Mouse (Mus musculus) left cerebral cortex, adult 18-20 months (tissue): Measurements from ENCODE around the gene Pom121l2. TPM values are rescaled to one million over a fixed set of nuclear protein-coding genes. Genes with fewer than 3 reads are reported as not detected.
A peak's percentile ranks its signal among the peaks of the same experiment; 100 is the strongest.

Experiments used
- DNase-seq, 2 experiments: peaks; one replicate each; pipeline ENCODE4 v3.0.0; 2021 to 2022; ENCODE audit warnings: low spot score in 2 of 2, mixed read lengths in 1 of 2
- total RNA-seq, 2 experiments: library from RNA; stranded (reverse); gene quantifications; 2 replicates each; pipeline ENCODE4 v1.2.3; 2021

Pom121l2 gene
- total RNA-seq, 2 experiments from 2014 or later = not detected

DNA sequence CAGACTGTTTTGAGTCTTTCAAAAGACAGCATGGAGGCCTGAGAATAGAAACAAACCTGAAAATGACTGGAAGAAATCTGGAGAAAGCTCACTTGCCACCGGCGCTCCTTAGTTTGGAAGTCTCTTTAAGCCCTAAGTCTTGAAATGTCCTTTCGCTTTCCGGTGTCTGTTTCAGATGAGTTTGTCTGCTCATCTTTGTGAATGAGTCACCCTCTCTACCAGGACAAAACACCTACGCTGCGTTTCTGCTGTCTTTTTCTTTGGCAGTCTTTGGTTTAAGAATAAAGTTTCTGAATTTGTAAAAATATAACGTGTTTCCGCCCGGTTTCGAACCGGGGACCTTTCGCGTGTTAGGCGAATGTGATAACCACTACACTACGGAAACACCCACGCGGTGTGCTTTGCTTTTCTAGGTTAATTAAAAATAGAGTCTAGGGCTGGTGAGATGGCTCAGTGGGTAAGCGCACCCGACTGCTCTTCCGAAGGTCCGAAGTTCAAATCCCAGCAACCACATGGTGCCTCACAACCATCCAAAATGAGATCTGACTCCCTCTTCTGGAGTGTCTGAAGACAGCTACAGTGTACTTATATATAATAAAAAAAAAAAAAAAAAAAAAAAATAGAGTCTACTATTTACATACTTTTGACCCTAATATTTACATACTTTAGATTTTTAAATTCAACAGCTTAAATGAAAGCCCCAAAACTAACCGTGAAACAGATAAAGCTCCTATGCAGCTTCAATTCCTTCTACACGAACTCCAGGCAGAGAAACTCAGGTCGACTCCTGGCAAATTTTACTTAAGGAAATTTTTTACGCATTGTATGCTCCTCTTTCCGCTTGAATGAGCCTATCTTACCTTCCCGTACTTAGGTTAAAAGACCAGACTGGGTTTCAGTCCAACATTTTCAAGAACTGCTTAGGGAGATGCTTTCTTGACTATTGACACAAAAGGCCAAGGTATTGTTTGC, 34.8 kb downstream of the Pom121l2 start:
- peak; percentile 50 to 60 for DNase-seq

DNA sequence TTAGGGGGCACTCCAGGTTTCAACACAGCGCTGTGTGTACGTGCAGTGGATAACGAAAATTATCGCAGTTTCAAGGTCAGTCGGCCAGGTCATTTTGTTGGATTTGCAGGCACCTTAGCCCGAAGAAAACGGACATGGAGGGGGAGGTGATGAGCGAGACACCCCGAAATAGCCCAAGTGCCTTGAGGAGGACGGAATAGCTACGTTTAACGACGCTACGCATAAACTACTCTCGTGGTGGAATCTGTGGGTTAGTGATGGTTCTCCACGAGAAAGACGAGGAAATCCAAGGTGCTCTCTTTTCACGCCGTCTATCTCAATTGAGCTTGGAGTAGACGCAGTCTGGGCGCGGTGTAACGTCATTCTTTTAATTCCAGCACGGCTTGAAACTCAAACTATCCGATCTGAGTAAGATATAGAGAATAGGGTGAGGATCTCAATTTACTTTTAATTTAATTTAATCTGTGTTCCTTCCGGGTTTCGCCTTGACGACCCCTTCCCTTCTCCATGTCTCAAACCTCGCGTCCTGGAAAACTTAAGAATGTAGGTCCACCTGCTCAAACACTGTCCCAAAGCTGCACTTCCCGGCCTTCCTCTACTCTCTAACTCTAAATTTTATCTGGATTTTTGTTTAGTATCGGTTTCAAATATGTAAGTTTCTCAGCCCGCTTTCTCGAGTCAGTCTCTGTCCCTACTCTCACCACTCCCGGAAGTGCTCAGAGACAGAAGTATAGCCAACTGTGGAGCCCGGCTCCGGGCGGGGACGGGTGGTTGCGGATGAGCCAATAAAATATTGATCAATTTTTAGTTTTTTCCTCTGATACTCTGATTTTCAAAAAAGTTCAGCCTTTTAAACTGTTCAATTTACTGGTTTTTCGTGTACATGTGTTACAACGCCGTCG, 39.2 kb downstream of the Pom121l2 start:
- DNase-seq = no peak

DNA sequence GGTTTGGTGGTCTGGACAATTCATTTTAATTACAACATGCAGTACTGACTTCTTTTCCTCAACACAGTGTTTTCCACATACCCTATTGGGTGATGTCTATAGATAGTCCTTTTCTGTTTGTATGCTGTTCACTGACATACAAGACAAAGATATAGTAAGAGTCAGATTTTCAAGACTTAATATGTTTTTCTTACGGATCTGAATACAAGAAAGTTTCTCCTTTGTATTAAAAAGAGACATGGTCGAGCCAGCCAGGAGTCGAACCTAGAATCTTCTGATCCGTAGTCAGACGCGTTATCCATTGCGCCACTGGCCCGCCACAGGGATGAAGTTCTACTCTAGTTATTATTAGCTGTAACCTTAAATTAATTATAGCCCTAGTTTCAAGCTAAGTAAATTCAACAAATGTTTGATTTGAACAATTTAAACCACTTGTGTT, 39.9 kb downstream of the Pom121l2 start:
- no peak for DNase-seq

DNA sequence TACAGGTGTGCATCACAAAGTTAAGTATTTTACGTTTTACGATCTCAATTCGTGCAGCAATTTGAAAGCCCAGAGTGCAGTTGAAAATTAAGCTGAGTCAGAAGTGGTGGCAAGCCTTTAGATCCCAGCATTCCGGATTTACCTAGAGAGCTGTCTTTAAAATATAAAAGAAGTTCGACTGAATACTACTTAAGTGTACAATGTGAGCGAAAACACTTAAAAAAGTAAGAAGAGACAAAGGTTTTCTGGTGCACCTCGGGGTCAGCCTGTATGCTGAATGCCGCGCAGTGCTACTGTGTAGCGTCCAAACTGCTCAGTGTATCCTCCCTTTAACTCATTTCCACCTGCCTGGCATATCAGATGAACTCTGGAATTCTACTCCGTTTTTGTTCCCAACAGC, 40.6 kb downstream of the Pom121l2 start:
- DNase-seq = no peak

DNA sequence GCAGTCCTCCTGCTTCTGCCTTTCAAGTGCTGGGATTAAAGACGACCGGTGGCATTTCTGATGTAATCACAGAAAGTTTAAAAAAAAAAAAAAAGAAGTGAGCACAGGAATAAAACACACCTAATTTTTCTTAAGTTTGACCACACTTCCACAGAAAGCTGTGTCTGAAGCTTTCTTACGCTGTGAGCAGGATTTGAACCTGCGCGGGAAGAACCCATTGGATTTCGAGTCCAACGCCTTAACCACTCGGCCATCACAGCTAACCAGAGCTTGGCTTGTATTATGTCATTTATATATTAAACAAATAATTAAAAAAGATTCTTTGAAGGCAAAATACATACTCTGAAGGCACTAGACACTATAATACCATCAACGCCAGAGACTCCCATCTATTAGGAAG, 41.2 kb downstream of the Pom121l2 start:
- DNase-seq = peak; percentile 47 to 68

DNA sequence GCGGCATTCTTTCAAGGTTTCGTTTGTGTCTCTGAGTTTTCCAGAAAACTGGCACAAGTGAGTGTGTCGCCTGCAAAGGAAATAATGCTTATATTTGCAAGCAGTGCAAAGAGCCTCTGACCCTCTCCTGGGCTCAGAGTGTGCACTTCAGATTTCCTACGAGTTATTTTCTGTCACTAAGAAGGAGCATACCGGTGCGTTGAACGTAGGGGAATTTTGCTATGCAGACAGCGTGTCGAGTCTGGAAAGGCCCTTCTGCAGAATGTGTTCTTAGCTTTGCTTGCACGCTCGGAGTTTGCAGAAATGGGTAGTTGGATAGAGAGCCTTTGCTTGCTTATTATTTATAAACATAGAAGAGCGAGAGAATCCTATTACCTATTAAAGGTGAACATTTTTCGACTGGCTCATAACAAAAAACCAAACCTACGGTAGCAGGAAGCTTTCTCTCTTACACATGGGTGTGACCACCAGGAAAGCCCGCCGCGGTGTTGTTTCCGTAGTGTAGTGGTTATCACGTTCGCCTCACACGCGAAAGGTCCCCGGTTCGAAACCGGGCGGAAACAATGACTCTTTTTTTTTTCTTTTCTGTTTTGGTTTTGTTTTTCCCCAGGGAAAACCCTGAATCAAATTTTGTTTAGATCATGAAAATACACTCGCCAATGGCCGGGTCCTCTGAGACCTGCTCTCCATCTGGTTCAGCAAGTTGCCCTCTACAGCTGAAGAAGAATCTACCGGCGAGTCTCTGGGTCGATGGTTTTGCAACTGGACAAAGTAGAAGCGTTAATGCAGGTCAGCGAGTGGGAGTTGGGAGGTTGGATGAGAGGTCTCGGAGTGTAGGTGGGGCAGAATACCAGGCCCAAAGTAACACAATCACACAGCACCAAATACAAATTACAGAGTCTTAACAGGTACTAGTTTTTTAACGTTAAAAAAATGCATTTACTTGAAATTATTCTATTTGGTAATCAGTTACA, 45.4 kb downstream of the Pom121l2 start:
- peak; percentile 87 to 88 for DNase-seq

DNA sequence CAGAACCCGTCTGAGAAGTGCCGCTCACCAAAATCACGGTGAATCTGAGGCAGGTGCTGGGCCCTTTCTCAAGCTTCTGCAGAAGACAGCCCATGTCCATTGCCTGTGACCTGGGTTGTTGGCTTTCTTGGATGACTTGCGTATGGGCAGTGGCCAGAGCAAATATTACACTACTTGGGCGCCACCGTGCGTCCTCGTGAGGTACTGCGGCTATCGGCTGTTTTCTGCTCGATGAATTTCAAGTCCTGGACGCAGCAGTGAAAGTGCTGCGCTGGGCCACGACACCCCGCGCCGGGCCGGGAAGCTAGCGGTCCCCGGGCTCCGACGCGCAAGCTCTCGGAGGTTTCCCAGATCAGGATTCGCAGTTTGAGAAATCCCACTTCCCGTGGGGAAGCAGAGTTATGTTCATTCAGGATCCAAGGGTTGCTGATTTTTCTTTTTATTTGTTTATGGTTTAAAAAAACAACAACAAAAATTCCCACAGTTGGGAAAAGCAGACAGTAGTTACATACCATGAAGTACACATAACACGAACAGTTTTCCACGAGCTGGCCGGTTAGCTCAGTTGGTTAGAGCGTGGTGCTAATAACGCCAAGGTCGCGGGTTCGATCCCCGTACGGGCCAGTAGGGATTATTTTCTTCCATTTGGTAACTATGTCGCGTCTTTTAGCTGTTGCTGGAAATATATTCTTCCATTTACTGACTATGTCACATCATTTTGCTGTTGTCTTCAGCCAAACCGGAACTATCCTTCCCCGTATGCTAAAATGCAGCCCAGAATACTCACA, 47.9 kb downstream of the Pom121l2 start:
- peak; percentile 91 for DNase-seq

DNA sequence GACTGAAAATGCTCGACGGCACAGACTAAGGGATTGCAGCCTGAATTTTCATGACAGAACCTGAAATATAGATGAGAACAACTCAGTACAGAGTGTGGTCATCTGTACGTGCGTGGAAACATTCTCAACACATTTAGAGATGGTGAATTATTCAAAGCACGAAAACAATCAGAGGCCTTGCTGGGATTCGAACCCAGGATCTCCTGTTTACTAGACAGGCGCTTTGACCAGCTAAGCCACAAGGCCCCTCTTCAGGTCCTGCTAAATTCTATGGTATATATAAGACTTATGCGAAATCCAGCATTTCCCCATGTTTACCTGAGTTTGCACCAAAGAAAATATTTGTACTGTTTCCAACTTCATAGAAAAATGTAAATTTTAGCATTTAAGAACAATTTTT, 48.9 kb downstream of the Pom121l2 start:
- DNase-seq = peak; percentile 28 to 30

DNA sequence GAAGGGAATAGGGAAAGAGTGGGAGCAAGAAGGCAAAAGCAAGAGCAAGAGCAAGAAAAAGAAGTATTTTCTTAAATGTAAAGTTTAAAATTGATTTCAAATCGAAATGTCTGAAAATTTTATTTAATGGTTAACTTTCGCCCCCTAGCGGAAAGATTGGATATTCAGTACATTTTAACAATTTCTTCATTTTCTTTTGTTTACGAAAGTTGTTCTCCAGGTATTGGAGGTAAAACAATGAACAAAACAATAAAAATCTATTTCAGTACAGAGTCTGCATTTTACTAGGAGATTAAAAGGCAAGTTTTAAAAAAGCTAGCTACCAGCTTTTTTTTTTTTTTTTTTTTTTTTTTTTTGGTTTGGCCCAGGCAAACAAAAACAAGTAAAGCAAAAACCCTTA, 49.5 kb downstream of the Pom121l2 start:
- no peak for DNase-seq

DNA sequence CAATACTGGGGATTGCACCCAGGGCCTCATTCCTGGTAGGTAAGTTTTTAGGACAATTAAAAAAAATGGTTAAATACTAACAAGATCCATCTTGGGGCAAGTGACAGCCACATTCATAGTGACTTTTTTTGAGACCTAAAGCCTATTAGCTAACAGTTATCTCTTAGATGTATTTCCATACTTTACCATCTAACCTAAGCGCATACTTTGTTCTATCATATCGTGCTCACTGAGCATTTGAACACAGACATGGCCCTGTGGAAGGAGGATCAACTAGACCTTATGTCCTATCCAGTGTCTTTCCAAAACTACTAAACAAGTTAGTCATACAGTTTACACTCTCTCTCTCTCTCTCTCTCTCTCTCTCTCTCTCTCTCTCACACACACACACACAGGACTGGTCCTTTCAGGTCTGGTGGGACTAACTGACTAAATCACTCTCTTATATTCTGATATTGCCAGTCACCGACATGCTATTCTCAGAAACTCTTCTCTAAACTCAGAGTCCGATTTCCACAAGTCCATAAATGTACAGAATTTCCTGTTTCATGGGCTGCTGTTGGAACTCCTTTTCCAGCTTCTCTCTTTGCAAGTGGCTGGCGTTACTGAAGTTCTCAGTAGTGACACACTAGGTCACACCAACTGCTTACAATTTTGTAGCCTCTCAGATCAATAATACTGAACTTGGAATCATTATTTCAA, 52.9 kb downstream of the Pom121l2 start:
- DNase-seq = no peak

DNA sequence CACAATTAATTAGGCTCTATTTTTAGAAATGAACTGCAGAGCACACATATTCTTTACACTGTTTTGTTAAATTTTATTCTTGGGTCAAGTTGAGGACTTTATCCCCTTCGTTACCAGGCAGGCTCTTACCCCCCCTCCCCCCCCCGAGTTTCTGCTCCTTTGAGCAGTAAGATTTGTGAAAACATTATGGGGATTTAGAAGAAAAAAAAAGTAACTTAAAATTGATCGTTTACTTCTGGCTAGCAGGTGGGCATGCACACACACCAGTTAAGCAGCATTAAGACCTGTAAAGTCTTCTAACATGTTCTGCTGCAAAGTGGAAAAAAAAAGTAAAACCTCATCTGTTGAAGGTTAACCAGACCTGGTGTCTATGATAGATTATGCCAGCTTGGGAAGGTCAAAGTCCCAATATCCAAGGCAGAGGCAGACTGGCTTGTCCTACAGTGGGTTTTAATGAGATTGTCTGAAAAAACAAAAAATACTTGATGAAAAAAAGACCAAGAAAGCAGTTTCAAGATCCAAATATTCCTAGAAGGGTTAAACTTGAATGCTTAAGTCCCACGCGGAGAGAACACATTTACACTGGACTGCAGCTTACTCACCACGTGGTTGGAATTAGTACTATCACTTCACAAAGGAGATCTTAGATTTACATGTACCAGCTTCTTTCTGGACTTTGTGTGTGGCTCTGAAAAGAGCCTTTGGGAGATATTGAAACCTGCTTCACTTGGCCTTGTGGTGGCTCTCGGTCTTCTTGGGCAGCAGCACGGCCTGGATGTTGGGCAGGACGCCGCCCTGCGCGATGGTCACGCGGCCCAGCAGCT, 53.7 kb downstream of the Pom121l2 start:
- no peak for DNase-seq

DNA sequence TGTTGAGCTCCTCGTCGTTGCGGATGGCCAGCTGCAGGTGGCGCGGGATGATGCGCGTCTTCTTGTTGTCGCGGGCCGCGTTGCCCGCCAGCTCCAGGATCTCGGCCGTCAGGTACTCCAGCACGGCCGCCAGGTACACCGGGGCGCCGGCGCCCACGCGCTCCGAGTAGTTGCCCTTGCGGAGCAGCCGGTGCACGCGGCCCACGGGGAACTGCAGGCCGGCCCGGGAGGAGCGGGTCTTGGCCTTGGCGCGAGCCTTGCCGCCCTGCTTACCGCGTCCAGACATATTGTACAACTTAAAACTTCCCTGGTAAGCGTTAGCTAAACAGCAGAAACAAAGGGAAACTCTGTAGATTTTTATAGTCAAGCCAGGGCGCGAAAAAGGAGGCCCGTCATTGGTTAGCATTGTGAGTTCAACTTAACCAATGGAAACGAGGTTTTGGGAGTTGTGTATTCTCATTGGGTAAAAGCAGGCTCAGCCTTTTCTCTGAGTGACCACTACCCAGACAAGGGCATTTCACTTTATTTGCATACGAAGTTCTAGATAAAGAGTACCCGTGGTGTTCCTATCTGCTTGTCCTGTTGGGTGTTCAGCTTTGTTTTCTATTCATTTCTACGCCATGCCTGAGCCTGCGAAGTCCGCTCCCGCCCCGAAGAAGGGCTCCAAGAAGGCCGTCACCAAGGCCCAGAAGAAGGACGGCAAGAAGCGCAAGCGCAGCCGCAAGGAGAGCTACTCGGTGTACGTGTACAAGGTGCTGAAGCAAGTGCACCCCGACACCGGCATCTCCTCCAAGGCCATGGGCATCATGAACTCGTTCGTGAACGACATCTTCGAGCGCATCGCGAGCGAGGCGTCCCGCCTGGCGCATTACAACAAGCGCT, 54.5 kb downstream of the Pom121l2 start, which contains the start of the genes Hist1h2ah and Hist1h2bk:
Hist1h2ah (minus strand) TSS at position 302 of the 882 bp plus-strand sequence.
Hist1h2bk (plus strand) TSS at position 604 of the 882 bp plus-strand sequence.
- DNase-seq = peak; percentile 72 to 83

DNA sequence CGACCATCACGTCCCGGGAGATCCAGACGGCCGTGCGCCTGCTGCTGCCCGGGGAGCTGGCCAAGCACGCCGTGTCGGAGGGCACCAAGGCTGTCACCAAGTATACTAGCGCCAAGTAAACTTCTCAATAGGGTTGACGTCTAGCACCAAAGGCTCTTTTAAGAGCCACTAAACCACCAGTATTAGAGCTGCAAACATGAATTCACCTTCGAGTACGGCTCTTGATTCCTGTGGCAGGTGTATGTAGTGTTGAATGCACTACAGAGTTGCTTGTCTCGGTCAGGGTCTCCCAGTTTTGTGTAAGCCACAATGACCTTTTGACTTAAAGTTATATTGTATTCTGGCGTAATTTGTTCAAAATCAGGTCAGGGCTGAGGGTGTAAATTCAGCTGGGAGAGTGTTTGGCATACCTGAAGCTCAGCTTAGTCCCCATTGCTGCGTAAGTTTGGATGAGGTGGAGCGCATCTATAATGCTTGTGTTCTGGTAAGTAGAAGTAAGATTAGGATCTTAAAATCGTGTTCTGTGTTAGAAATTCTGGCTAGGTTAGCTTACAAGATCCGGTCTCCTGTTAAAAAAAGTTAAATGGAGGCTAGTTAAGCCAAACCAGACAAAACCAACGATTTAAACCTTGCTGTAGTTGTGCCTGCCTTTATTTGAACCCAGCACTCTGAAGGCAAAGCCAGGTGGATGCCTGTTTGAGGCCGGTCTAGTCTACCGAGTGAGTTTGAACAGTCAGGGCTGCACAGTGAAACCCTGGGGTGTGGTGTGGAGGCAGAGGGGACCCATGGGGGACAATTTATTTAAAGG, 55.4 kb downstream of the Pom121l2 start:
- DNase-seq = no peak

DNA sequence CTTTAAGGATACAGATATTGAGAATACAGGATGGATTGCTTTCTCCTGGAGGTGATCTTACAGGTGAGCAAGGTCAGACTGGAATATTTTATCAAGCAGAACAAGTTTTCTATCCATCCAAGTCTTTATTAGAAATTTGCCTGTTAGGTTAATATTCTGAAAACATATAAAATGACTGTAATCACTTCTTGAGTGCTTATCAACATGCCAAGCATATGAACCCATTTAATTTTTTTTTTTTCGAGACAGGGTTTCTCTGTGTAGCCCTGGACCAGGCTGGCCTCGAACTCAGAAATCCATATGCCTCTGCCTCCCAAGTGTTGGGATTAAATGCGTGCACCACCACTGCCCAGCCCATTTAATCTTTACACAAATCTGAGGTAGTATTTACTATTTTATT, 56.0 kb downstream of the Pom121l2 start:
- no peak for DNase-seq

DNA sequence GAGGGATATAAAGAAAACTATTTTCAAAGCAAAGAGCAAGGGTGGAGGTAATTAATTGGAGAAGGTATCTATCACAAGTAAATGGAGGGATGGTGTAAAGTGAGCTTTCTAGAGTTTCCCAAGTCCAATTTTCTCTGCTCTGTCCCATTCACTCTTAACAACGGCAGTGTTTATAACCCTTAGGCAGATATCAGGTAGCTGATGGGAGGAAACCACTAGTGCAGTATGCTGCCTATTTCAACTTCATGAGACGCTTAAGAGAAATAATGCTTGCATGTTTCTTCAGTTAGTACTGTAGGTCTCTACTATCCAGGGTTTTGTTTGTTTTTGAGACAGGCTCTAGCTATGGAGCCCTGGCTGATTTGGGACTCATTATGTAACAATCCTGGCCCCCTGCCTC, 56.4 kb downstream of the Pom121l2 start:
- no peak for DNase-seq
